In the genomic region with DNA sequence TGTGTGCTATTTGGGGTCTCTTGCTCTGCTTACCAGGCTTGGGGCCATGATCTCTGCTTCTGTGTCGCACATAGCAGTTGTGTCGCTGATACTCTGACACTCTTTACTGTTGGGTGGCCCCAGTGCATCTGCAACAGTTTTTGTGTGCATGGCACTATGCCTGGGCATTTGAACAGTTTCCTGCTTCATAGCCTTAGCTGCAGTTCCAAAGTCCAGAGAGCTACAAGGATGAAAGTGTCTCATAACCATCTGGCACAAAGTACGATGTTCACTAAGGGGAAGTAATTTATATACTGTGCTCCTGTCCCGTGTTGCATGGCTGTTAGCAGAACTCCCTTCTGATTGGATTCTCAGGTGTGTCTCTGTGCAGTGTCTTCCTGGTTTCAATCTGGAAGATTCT, we compare ENCODE assay signal across 25 mouse cellular contexts. TPM values are rescaled to one million over a fixed set of nuclear protein-coding genes. Genes with fewer than 3 reads are reported as not detected.
A peak's percentile ranks its signal among the peaks of the same experiment; 100 is the strongest.
DNase-seq lines count a peak whose midpoint lies in the region; ATAC-seq and TF ChIP-seq lines count a peak whose summit lies in the region.
"Had no signal": no experiment of that assay in that cellular context is flagged by ENCODE, and none has a peak within 500 bp of the region (broad histone marks: within the 10 kb centered on the region; RNA-seq: fewer than 3 reads in every experiment).

No protein-coding gene starts in this region.

- peaks cover 27% of the 10 kb centered on the region for H3K4me1 ChIP-seq in kidney, adult 2 months (ENCODE audit: control insufficient read depth, insufficient read depth, low read length)
- peaks cover 14% of the 10 kb centered on the region; the same call in 1 of the 2 replicates for H3K4me1 ChIP-seq in kidney, embryonic 15.5 days
- 0 out of 2 replicates have a peak, but pooled peaks cover 3% of the 10 kb centered on the region for H3K4me1 ChIP-seq in neural tube, embryonic 12.5 days
- H3K4me1 ChIP-seq: embryonic facial prominence, embryonic 13.5 days had no signal

- no peak overlapping the region for H3K4me2 ChIP-seq in kidney, embryonic 15.5 days
- H3K4me2 ChIP-seq in neural tube, embryonic 12.5 days (replicated peaks), result no peak overlapping the region
- H3K4me2 ChIP-seq: embryonic facial prominence, embryonic 13.5 days; heart, embryonic 13.5 days; hindbrain, embryonic 15.5 days; limb, embryonic 15.5 days; midbrain, embryonic 15.5 days had no signal

- TF ChIP-seq POLR2A in kidney, adult 2 months (IDR thresholded peaks at IDR 0.05; ENCODE audit: low read depth, low read length), result no peak

- peak; percentile 84 for DNase-seq in kidney, adult 2 months
- no peak for DNase-seq in neural tube, embryonic 10.5 days (ENCODE audit: extremely low spot score, low spot score)
- DNase-seq in kidney, postnatal 36 days, result peak; percentile 61 to 68
- DNase-seq in gastrocnemius, adult 18-20 months (ENCODE audit: low spot score), result no peak
- DNase-seq in gastrocnemius, postnatal 36 days, result no peak
- DNase-seq: adrenal gland, adult 8-10 months; cerebellum, postnatal 14 days; lung, adult 2 months; lung, postnatal 36 days; right cerebral cortex, postnatal 25 days had no signal

- intact Hi-C loops in gastrocnemius, postnatal 36 days (cut with DNase I), result loop anchor here (10.0 kb wide), 1 partner anchor 1393 kb away; a partner anchor contains a TSS

- H3K4me3 ChIP-seq in kidney, adult 2 months (ENCODE audit: insufficient read depth, low read depth, low read length), result no peak overlapping the region
- no peak overlapping the region for H3K4me3 ChIP-seq in kidney, embryonic 15.5 days (replicated peaks)
- no peak overlapping the region for H3K4me3 ChIP-seq in neural tube, embryonic 12.5 days
- H3K4me3 ChIP-seq: embryonic facial prominence, embryonic 13.5 days; heart, embryonic 13.5 days; hindbrain, embryonic 15.5 days; limb, embryonic 15.5 days; midbrain, embryonic 15.5 days; myocyte had no signal

- no peaks in the 10 kb centered on the region for H3K9me3 ChIP-seq in kidney, embryonic 15.5 days (replicated peaks)
- no peaks in the 10 kb centered on the region for H3K9me3 ChIP-seq in neural tube, embryonic 12.5 days
- H3K9me3 ChIP-seq: embryonic facial prominence, embryonic 13.5 days; heart, embryonic 13.5 days; hindbrain, embryonic 15.5 days; limb, embryonic 15.5 days; midbrain, embryonic 15.5 days had no signal

- peak overlapping the region; percentile 55 for H3K27ac ChIP-seq in kidney, adult 2 months (ENCODE audit: insufficient read depth, low read depth, low read length)
- no peak overlapping the region for H3K27ac ChIP-seq in kidney, embryonic 15.5 days
- H3K27ac ChIP-seq in neural tube, embryonic 12.5 days, result no peak overlapping the region
- H3K27ac ChIP-seq: embryonic facial prominence, embryonic 13.5 days; heart, embryonic 13.5 days; hindbrain, embryonic 15.5 days; limb, embryonic 15.5 days; midbrain, embryonic 15.5 days had no signal

- 39% methylated on average over 4 of the region's 4 CpGs for WGBS in kidney, adult 2 months
- 83% methylated on average over 4 of the region's 4 CpGs for WGBS in kidney, embryonic 15.5 days
- 87% methylated on average over 4 of the region's 4 CpGs for WGBS in neural tube, embryonic 12.5 days

- no peak for TF ChIP-seq CTCF in kidney, adult 2 months (conservative IDR thresholded peaks at IDR 0.05; ENCODE audit: insufficient read depth, insufficient read length, low read depth, low read length)

- H3K9ac ChIP-seq in kidney, embryonic 15.5 days, result no peak overlapping the region
- 0 out of 2 replicates have a peak overlapping the region, but pooled peaks have one; percentile 0 for H3K9ac ChIP-seq in neural tube, embryonic 12.5 days
- H3K9ac ChIP-seq: embryonic facial prominence, embryonic 13.5 days; heart, embryonic 13.5 days; hindbrain, embryonic 15.5 days; limb, embryonic 15.5 days; midbrain, embryonic 15.5 days had no signal

- no peak for ATAC-seq in kidney, embryonic 15.5 days (replicated peaks; ENCODE audit: low FRiP score)
- no peak for ATAC-seq in neural tube, embryonic 12.5 days (ENCODE audit: low FRiP score, low read depth)
- ATAC-seq: forebrain, embryonic 16.5 days; midbrain, embryonic 15.5 days had no signal

- H3K36me3 ChIP-seq in kidney, adult 2 months (ENCODE audit: control insufficient read depth, insufficient read depth, low read length), result no peaks in the 10 kb centered on the region
- peaks cover 89% of the 10 kb centered on the region for H3K36me3 ChIP-seq in kidney, embryonic 15.5 days
- H3K36me3 ChIP-seq in neural tube, embryonic 12.5 days, result peaks cover 55% of the 10 kb centered on the region

- no peaks in the 10 kb centered on the region for H3K27me3 ChIP-seq in kidney, adult 2 months (replicated peaks; ENCODE audit: control insufficient read depth, insufficient read depth, low read length)
- no peaks in the 10 kb centered on the region for H3K27me3 ChIP-seq in kidney, embryonic 15.5 days
- no peaks in the 10 kb centered on the region for H3K27me3 ChIP-seq in neural tube, embryonic 12.5 days (replicated peaks)
- H3K27me3 ChIP-seq: embryonic facial prominence, embryonic 13.5 days; heart, embryonic 13.5 days; hindbrain, embryonic 15.5 days; limb, embryonic 15.5 days; midbrain, embryonic 15.5 days had no signal

RNA-seq across cellular contexts. Expression of a gene that starts 7.9 kb away (rescaled TPM):
- 243 and 262 TPM in 2 replicates for polyA plus RNA-seq in kidney, adult 2 months (2012; rRNA removed)
- 55.5 and 62.2 TPM in 2 replicates for polyA plus RNA-seq in kidney, embryonic 15.5 days (2015; fragmentation: Nextera tagmentation; extraction: Ambion mirVana)
- polyA plus RNA-seq in neural tube, embryonic 12.5 days (2016; fragmentation: Nextera tagmentation; extraction: Ambion mirVana), result 73.4 and 80.5 TPM in 2 replicates
- 100 to 1,000 TPM; 161 to 183 TPM for total RNA-seq in gastrocnemius, adult 18-20 months (2021)
- total RNA-seq in gastrocnemius, postnatal 36 days (2021), result 100 to 1,000 TPM; 149 to 152 TPM

RNA-seq across cellular contexts. Expression of a gene that starts 25.9 kb away (rescaled TPM):
- polyA plus RNA-seq in kidney, adult 2 months (2012; rRNA removed), result 132 and 153 TPM in 2 replicates
- 145 and 152 TPM in 2 replicates for polyA plus RNA-seq in kidney, embryonic 15.5 days (2015; fragmentation: Nextera tagmentation; extraction: Ambion mirVana)
- polyA plus RNA-seq in neural tube, embryonic 12.5 days (2016; fragmentation: Nextera tagmentation; extraction: Ambion mirVana), result 147 and 163 TPM in 2 replicates
- total RNA-seq in gastrocnemius, adult 18-20 months (2021), result 10 to 100 TPM; 39.0 to 49.6 TPM
- total RNA-seq in gastrocnemius, postnatal 36 days (2021), result 10 to 100 TPM; 38.0 to 48.3 TPM

RNA-seq across cellular contexts. Expression of a gene that starts 28.9 kb away (rescaled TPM):
- not detected in 2 replicates for polyA plus RNA-seq in kidney, adult 2 months (2012; rRNA removed)
- polyA plus RNA-seq in kidney, embryonic 15.5 days (2015; fragmentation: Nextera tagmentation; extraction: Ambion mirVana), result not detected in 2 replicates
- polyA plus RNA-seq in neural tube, embryonic 12.5 days (2016; fragmentation: Nextera tagmentation; extraction: Ambion mirVana), result 0.18 TPM in 1 of 2 replicates, not detected in the other
- not detected for total RNA-seq in gastrocnemius, adult 18-20 months (2021)
- not detected for total RNA-seq in gastrocnemius, postnatal 36 days (2021)
- total RNA-seq: heart, postnatal 25 days; layer of hippocampus, postnatal 25 days; left cerebral cortex, postnatal 14 days; megakaryocyte-erythroid progenitor cell, adult 5-6 weeks; neutrophil, adult 5-6 weeks had no signal
- polyA plus RNA-seq: embryonic facial prominence, embryonic 13.5 days; gonadal fat pad, adult 2 months; hindbrain, embryonic 15.5 days; limb, embryonic 15.5 days; lung, adult 2 months; midbrain, embryonic 15.5 days; myocyte had no signal

RNA-seq across cellular contexts. Expression of a gene that starts 36.5 kb away (rescaled TPM):
- polyA plus RNA-seq in kidney, adult 2 months (2012; rRNA removed), result 17.0 and 17.1 TPM in 2 replicates
- 36.2 and 41.0 TPM in 2 replicates for polyA plus RNA-seq in kidney, embryonic 15.5 days (2015; fragmentation: Nextera tagmentation; extraction: Ambion mirVana)
- 53.5 and 56.0 TPM in 2 replicates for polyA plus RNA-seq in neural tube, embryonic 12.5 days (2016; fragmentation: Nextera tagmentation; extraction: Ambion mirVana)
- 1 to 10 TPM; 2.4 to 3.7 TPM for total RNA-seq in gastrocnemius, adult 18-20 months (2021)
- 1 to 10 TPM; 2.9 to 3.3 TPM for total RNA-seq in gastrocnemius, postnatal 36 days (2021)

RNA-seq across cellular contexts. Expression of a gene that starts 37.9 kb away (rescaled TPM):
- polyA plus RNA-seq in kidney, adult 2 months (2012; rRNA removed), result 2.8 and 3.5 TPM in 2 replicates
- polyA plus RNA-seq in kidney, embryonic 15.5 days (2015; fragmentation: Nextera tagmentation; extraction: Ambion mirVana), result 0.54 TPM in 1 of 2 replicates, not detected in the other
- 0.27 and 0.38 TPM in 2 replicates for polyA plus RNA-seq in neural tube, embryonic 12.5 days (2016; fragmentation: Nextera tagmentation; extraction: Ambion mirVana)
- total RNA-seq in gastrocnemius, adult 18-20 months (2021), result 1 to 10 TPM; 2.1 to 2.6 TPM
- total RNA-seq in gastrocnemius, postnatal 36 days (2021), result 1 to 10 TPM; 2.0 to 2.2 TPM
- total RNA-seq: megakaryocyte-erythroid progenitor cell, adult 5-6 weeks; neutrophil, adult 5-6 weeks had no signal
- polyA plus RNA-seq: forebrain, embryonic 16.5 days had no signal

Comparison
In these comparisons a context has a peak if more than half of its experiments do, and no peak if none do; other contexts are left out.
1. DNase-seq: peak in kidney, adult 2 months (single experiment) and kidney, postnatal 36 days (2 of 2); none in neural tube, embryonic 10.5 days (single experiment), gastrocnemius, adult 18-20 months (single experiment) and gastrocnemius, postnatal 36 days (0 of 2).